Mouse (Mus musculus): Measurements from ENCODE around the gene Gm5941. TPM values are rescaled to one million over a fixed set of nuclear protein-coding genes. Genes with fewer than 3 reads are reported as not detected.

The Gm5941 gene
- not detected for polyA plus RNA-seq (2012; fragmentation: generic; extraction: Trizol)

GRCm38 (mm10) chrX:92489649-92490048 lies at the start of gene Gm5941:
Gm5941 (plus strand) TSS chrX:92489949.

Other genes with a start within 250 kb of the Gm5941 start
- not detected for gene Mageb18, start 109.6 kb downstream of the Gm5941 start, polyA plus RNA-seq (2012; fragmentation: generic; extraction: Trizol)